Mouse (Mus musculus) retina, embryonic 14.5 days (tissue): ENCODE measurements around the gene E330017A01Rik.

ENCODE experiments used
- DNase-seq: peaks from one replicate; pipeline ENCODE4 v3.0.0-alpha.2; 2015; ENCODE audit warnings: low spot score

Gene E330017A01Rik

GRCm38 (mm10) chr16:58662287-58662791 lies 23.8 kb upstream of the E330017A01Rik start:
- no peak for DNase-seq

DNA sequence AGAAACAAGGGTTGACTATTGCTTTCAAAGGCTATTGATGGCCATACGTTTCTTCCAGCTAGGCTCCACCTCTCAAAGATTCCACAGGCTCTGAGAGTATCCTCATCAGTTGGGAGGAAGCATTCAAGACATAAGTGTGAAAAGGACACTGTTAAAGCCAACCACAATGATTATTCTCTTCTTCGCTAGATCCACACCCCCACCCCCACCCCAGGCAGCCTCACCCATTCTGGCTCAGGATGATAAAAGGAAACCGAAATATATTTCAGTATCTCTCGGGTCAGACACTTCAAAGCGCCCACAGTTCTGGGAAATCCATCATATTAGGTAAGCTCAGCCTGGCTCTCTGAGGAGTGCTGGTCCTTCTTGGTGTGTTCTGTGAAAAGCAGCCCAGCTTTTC lies 23.3 kb upstream of the E330017A01Rik start:
- DNase-seq, result no peak

DNA sequence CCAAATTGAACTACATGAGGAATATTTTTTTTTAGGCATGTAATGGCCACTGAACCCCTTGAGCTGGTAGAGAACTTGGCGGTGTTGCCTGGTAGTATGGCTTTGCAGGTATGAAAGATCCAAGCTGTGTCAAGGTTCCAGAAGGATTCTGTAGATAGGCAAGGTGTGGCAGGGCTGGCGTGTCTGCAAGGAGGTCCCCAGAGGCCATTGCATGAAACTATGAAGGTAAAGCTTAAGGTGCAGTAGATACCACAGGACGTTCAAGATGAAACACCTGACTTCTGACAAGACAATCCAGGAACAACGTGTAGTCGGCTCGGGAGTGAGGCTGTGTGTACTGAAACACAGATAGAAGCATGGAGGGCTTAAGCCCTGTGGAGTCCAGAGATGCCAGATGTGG lies 20.1 kb upstream of the E330017A01Rik start:
- no peak for DNase-seq

- no peak for DNase-seq
Measured at GRCm38 (mm10) chr16:58656526-58656925, 18.0 kb upstream of the E330017A01Rik start.

DNA sequence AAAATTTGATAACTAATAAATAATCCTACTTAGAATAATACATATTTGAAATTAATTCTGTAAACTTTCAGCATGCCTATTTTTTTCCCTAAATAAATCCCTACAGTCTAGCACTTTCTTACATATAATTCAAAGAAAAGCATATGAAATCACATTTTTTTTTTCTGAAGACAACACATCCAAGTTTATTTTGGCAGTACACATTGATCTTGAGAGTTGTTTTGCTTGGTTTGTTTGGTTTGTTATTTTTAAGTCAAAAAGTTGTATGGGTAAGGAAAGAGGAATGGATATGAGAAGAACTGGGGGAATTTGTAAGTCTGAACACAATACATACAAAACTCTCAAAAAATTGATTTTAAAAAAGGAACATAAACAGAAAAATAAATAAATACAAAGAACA lies 17.2 kb upstream of the E330017A01Rik start:
- DNase-seq, result no peak

DNA sequence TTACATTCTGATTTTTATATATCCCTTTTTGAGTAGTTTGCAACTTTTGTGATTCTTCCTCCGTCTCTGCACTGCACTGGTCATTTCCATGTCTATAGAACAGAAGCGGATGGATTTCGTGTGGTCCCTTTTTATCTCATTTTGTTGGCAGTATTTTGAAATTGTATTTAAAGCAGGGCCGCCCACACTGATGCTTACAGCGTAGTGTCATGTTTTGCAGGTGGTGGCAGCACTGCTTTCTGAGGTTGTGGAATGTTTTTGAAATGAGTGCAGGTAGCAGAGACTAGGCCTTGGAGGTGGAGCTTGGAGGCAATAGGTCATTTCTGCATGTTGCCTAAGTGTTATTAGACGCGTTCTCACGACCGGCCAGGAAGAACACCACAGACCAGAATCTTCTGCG lies 11.4 kb upstream of the E330017A01Rik start:
- DNase-seq, result no peak

- no peak for DNase-seq
Measured at GRCm38 (mm10) chr16:58638016-58638415, 523 bp downstream of the E330017A01Rik start.

GRCm38 (mm10) chr16:58637448-58637847 lies 1.1 kb downstream of the E330017A01Rik start:
- DNase-seq, result no peak

DNA sequence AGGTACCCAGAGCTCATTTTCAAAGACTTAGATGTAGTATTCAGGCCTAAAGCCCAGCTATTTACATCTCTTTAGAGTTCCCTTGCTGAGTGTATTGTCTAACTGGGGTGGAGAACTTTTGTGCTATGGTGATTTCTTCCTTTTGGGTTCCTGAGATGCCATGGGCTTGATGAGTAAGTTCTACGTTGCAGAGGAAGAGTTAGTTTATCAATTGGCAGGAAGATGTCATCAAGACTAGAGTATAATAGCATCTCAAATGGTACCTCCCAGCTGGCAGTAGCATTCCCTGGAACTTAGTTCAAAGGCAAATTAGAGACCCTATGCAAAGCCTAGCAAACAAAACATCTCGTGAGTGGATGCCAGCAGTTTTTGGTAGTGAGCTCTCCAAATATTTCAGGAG lies 2.7 kb downstream of the E330017A01Rik start:
- DNase-seq, result no peak

- no peak for DNase-seq
Measured at GRCm38 (mm10) chr16:58629736-58630135, 8.8 kb downstream of the E330017A01Rik start.

- DNase-seq, result no peak
Measured at GRCm38 (mm10) chr16:58628968-58629367, 9.6 kb downstream of the E330017A01Rik start.

DNA sequence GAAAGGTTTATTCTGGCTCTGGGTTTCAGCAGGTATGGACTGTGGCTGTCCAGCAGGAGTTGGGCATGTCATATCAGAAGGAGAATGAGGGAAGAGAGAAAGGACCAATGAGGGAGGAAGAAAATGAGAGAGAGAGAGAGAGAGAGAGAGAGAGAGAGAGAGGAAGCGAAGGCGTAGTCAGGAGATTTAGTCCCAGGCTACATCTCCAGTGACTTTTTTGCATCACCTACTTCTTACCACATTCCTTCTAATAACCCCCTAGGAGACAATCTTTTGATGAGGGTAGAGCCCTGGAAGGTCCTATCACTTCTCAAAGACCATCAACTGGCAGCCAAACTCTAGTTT lies 10.2 kb downstream of the E330017A01Rik start:
- DNase-seq, result no peak

DNA sequence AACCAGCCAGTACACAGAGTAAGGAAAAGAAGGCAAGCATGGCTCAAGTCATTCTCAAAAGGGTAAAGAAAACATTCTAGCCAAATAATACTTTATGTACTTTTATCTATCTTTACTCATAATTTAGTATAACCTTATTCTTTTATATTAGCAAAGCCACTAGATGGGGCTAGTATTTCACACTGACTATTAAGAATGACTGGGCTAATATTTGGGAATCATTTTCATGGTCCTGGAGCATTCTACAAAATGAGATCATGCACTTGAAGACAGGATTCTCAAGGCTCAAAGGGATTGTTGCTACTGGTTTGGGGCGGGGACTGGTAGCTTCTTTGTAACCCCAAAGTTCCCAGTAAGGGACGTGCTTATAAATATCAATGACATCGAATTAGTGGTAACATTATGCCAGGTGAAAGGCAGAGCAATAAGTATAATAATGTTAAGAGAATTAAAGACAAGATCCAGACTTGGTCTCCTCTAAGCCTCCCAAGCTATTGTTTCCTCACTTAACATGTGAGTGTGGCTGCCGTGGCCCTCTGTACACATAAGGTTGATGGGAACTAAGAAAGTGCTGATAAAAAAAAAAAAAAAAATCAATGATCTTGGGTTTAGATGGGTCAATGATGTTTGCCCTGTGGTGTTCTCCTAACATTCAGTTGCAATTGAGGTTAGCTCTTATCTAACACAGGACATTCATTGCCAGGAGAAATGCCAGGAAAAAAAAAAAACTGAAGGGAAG lies 10.8 kb downstream of the E330017A01Rik start:
- no peak for DNase-seq

GRCm38 (mm10) chr16:58623944-58624343 lies 14.6 kb downstream of the E330017A01Rik start:
- peak; percentile 51 for DNase-seq

DNA sequence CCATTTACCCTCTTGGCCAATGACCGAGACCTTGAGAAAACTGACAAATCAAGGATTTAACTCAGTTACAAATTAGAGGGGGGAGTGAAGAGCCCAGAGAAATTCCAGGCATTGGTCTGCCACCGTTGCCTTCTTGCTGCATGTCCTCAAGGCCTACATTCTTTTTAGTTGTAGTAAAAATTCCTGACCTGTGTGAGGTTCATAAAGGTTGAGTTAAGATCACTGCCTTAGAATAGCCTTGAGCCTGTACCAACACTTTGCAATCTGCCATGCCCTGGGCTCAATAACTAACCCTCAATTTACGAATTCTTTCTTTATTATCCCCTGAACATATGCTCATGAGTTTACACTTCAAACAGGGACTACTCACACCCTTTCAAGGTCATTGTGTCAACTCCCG lies 15.4 kb downstream of the E330017A01Rik start:
- no peak for DNase-seq

DNA sequence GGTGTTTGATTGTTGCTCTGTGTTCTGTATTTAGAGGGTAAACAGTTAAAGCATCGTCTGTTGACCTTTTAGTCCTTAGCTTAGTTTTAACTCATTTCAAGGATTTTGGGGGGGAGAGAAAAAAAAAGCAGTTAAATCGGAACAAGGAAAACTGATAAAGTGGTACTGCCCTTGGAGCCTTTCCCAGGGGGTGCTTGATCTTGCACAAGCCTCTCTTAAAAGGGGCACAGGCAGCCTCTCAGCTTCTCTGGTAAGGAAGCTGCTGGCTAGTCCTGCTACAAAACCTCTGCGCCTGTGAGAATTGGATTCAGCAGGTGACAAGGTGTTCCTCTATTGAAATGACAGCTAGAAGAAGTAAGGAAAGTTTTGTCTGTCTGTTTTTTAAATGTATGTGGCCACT lies 16.2 kb downstream of the E330017A01Rik start:
- DNase-seq, result no peak

- DNase-seq, result no peak
Measured at GRCm38 (mm10) chr16:58617346-58617745, 21.2 kb downstream of the E330017A01Rik start.

DNA sequence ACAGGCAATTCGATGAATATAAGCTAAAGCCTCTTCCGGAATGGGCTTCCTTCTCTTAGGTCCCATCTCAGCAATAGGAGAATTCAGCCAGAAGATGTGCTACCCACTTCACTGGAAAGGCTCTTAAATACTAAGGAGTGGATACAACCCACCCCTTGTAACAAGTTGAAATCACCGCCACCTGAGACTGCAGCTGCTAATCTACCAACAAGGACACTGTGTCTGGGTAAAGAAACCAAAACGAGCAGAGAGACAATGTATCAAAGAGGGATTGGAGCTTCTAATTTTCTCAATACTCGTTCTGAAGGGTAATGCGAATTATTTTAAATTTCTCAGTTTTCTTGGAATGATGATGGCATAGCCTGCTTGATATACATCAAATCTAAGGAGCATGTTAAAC lies 21.7 kb downstream of the E330017A01Rik start, which contains the start of gene Gm813:
Gm813 (minus strand) TSS at position 101 of the 400 bp plus-strand sequence.
- no peak for DNase-seq

DNA sequence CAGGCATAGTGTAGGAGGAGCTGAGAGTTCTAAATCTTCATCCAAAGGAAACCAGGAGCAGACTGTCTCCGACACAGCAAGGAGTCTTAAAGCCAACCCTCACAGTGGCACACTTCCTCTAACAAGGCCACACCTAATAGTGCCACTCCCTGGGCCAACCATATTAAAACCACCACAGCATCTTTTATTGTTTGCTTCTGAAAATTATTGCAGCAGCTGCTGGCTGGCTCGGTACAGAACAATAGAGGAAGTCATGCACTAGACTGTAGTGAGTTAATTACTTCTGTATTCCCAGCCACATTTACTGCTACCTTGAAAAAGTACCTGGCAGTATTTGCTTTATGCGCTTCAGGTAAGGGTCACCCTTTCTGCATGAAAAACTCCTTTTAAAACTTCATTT lies 25.6 kb downstream of the E330017A01Rik start:
- DNase-seq, result no peak

- DNase-seq, result no peak
Measured at GRCm38 (mm10) chr16:58607101-58607500, 31.4 kb downstream of the E330017A01Rik start.

DNA sequence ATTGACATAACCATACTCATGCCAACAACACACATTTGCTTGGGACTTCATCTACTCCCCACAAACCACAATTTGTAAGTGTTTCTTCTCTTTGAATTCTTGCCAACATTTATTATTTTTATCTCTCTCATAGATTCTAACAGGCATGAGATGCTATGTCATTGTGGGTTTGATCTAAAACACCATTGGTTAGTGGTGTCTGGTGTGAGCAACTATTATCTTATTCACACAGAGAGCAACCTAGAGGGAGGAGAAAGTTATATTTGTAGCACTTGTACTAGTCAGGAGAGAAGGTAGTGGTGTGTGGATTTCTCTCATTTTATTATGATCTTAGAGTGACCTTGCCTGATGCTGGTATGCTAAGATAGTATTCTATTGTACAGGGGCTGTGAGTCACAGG lies 33.9 kb downstream of the E330017A01Rik start:
- DNase-seq, result no peak

DNA sequence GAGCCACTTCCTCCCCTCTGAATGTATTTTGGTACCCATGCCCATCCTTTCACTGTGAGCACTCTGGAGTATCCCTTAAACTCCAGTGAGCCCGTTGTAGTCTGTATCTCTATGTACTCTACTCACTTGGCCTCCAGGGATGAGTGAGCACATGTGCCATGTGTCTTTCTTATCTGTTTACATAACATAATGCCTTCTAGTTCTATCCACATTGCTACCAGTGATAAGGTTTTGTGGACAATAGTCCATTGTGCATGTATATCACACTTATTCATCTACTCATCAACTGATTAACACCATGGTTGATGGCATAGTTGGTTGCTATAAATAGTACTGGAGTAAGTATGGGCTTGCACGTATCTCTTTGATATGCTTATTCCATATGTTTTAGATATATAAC lies 34.7 kb downstream of the E330017A01Rik start:
- no peak for DNase-seq

GRCm38 (mm10) chr16:58600846-58601245 lies 37.7 kb downstream of the E330017A01Rik start:
- no peak for DNase-seq

- DNase-seq, result no peak
Measured at GRCm38 (mm10) chr16:58591299-58591698, 47.2 kb downstream of the E330017A01Rik start.
